Mouse (Mus musculus) ES-E14 (cell line): Measurements from ENCODE around the gene St13. TPM values are rescaled to one million over a fixed set of nuclear protein-coding genes. Genes with fewer than 3 reads are reported as not detected.

Experiments used
- DNase-seq: peaks from one replicate; pipeline ENCODE4 v3.0.0-alpha.2; 2013; ENCODE audit warnings: low read depth, low spot score
- H3K27ac ChIP-seq: 2 replicates; pipeline ENCODE4 v1.5.1; 2012; ENCODE audit warnings: low read depth, mild to moderate bottlenecking, low read length, moderate library complexity, mixed read lengths; ENCODE audit not compliant: poor library complexity, insufficient read depth, severe bottlenecking
- H3K36me3 ChIP-seq: 2 replicates; pipeline ENCODE4 v1.6.1; 2012; ENCODE audit warnings: mild to moderate bottlenecking, low read length, moderate library complexity, mixed read lengths; ENCODE audit not compliant: control insufficient read depth, poor library complexity, insufficient read depth, severe bottlenecking
- H3K4me1 ChIP-seq, 2 experiments: fragments of 150-350 bp in 1 of 2; sonication (generic) in 1 of 2; 2 replicates each; pipeline ENCODE4 v1.6.1; 2012; ENCODE audit warnings: low read length in 2 of 2, mild to moderate bottlenecking in 1 of 2, mixed read lengths in 1 of 2; ENCODE audit not compliant: control insufficient read depth in 2 of 2, insufficient read depth in 2 of 2, poor library complexity in 1 of 2
- H3K4me3 ChIP-seq, 2 experiments: fragments of 150-350 bp in 1 of 2; sonication (generic) in 1 of 2; 2 replicates each; pipeline ENCODE4 v1.5.1; 2012; ENCODE audit warnings: low read length in 2 of 2, low read depth in 1 of 2, mild to moderate bottlenecking in 1 of 2, mixed read lengths in 1 of 2; ENCODE audit not compliant: insufficient read depth in 1 of 2, poor library complexity in 1 of 2, severe bottlenecking in 1 of 2
- H3K9ac ChIP-seq: 2 replicates; pipeline ENCODE4 v1.6.1; 2012; ENCODE audit warnings: low read depth, mild to moderate bottlenecking, low read length, mixed read lengths; ENCODE audit not compliant: poor library complexity, insufficient read depth, severe bottlenecking
- H3K9me3 ChIP-seq: fragments of 150-350 bp; sonication (generic); 2 replicates; pipeline ENCODE4 v1.6.1; 2012; ENCODE audit warnings: low read depth, mild to moderate bottlenecking, low read length; ENCODE audit not compliant: control insufficient read depth, insufficient read depth
- CHD2 ChIP-seq: IDR thresholded peaks from 2 replicates; pipeline ENCODE4 v1.6.1; 2014; ENCODE audit warnings: mild to moderate bottlenecking, low read depth, low read length, inconsistent platforms
- HCFC1 ChIP-seq: IDR thresholded peaks from 2 replicates; pipeline ENCODE4 v1.6.1; 2012; ENCODE audit warnings: low read length, inconsistent platforms, borderline replicate concordance; ENCODE audit not compliant: insufficient read depth
- MAFK ChIP-seq: IDR thresholded peaks from 2 replicates; pipeline ENCODE4 v1.6.1; 2014; ENCODE audit warnings: mild to moderate bottlenecking, low read depth, low read length, inconsistent platforms; ENCODE audit not compliant: insufficient read depth
- ZC3H11A ChIP-seq: IDR thresholded peaks from 2 replicates; pipeline ENCODE4 v1.6.1; 2012; ENCODE audit warnings: low read depth, mild to moderate bottlenecking, inconsistent platforms, low read length, borderline replicate concordance
- ZNF384 ChIP-seq: IDR thresholded peaks from 2 replicates; pipeline ENCODE4 v1.6.1; 2012; ENCODE audit warnings: low read depth, low read length, inconsistent platforms
- in situ Hi-C, 2 experiments: fragments of 600-800 bp; cut with MboI; formaldehyde crosslinking; loops; one replicate each; pipeline ENCODE4 v1.15.1; 2025; ENCODE audit warnings: low sequenced_read_pairs in 2 of 2, inconsistent platforms in 1 of 2; ENCODE audit not compliant: unreplicated experiment in 2 of 2
- total RNA-seq: library from RNA; depleted of rRNA; stranded (reverse); fragments of 300-350 nt; gene quantifications from 2 replicates; pipeline ENCODE4 v1.2.3, GENCODE M21; 2012

The St13 gene
- total RNA-seq, 1 experiment = 254 TPM

- H3K9me3 ChIP-seq = no peaks in the 10 kb centered on the region
- H3K9ac ChIP-seq = peak overlapping the region; percentile 66; the same call in 1 of the 2 replicates
- H3K4me1 ChIP-seq = 0 out of 4 replicates have a peak, but pooled peaks cover 1 to 2% of the 10 kb centered on the region in 2 experiments
- no peak for DNase-seq
- H3K36me3 ChIP-seq = peaks cover 1% of the 10 kb centered on the region
- H3K4me3 ChIP-seq = peak overlapping the region; percentile 77 to 96; a peak in 3 of 4 replicates
- TF ChIP-seq ZNF384 = peak; percentile 70; the same call in 1 of the 2 replicates
- TF ChIP-seq HCFC1 = no peak
- no peak for TF ChIP-seq CHD2
- TF ChIP-seq MAFK = no peak
- no peak for TF ChIP-seq ZC3H11A
- H3K27ac ChIP-seq = no peak overlapping the region
- in situ Hi-C loops = no loop called here
Measured at GRCm38 (mm10) chr15:81398189-81398588, 1.7 kb downstream of the St13 start.

- 0 out of 4 replicates have a peak, but pooled peaks cover 1 to 2% of the 10 kb centered on the region in 2 experiments for H3K4me1 ChIP-seq
- no peak overlapping the region for H3K9ac ChIP-seq
- H3K36me3 ChIP-seq = peaks cover 13% of the 10 kb centered on the region
- in situ Hi-C loops = no loop called here
- no peak for DNase-seq
- H3K4me3 ChIP-seq = no peak overlapping the region
- TF ChIP-seq HCFC1 (no peak), MAFK (no peak), ZNF384 (no peak), CHD2 (no peak), ZC3H11A (no peak)
- no peaks in the 10 kb centered on the region for H3K9me3 ChIP-seq
- H3K27ac ChIP-seq = no peak overlapping the region
Measured at GRCm38 (mm10) chr15:81394211-81394915, 5.5 kb downstream of the St13 start.

GRCm38 (mm10) chr15:81392997-81393396 is 6.9 kb downstream of the St13 start:
- in situ Hi-C loops = no loop called here
- DNase-seq = no peak
- H3K36me3 ChIP-seq = peaks cover 14% of the 10 kb centered on the region

GRCm38 (mm10) chr15:81386327-81386726 is 13.6 kb downstream of the St13 start:
- Histone ChIP-seq H3K27ac (no peak overlapping the region), H3K9me3 (no peaks in the 10 kb centered on the region), H3K4me3 (no peak overlapping the region), H3K36me3 (peaks cover 32% of the 10 kb centered on the region), H3K9ac (no peak overlapping the region), H3K4me1 (no peaks in the 10 kb centered on the region)
- DNase-seq = no peak
- no peak for TF ChIP-seq MAFK
- peak; percentile 46; the same call in 1 of the 2 replicates for TF ChIP-seq ZNF384
- no peak for TF ChIP-seq CHD2
- TF ChIP-seq ZC3H11A = no peak
- TF ChIP-seq HCFC1 = no peak
- in situ Hi-C loops = no loop called here

More at GRCm38 (mm10) chr15:81392997-81393396, 6.9 kb downstream of the St13 start:
- no peak overlapping the region for H3K9ac ChIP-seq
- no peaks in the 10 kb centered on the region for H3K9me3 ChIP-seq
- no peak overlapping the region for H3K27ac ChIP-seq
- TF ChIP-seq CHD2 (no peak), ZC3H11A (no peak), ZNF384 (no peak), HCFC1 (no peak), MAFK (no peak)
- no peak overlapping the region for H3K4me3 ChIP-seq
- 0 out of 4 replicates have a peak, but pooled peaks cover 1 to 2% of the 10 kb centered on the region in 2 experiments for H3K4me1 ChIP-seq
